Mouse (Mus musculus): Measurements from ENCODE around the gene Izumo1. TPM values are rescaled to one million over a fixed set of nuclear protein-coding genes. Genes with fewer than 3 reads are reported as not detected.

Izumo1 gene
- polyA plus RNA-seq, 1 experiment from 2014 or later, result 0.16 TPM

GRCm38 (mm10) chr7:45609511-45609910, 12.1 kb upstream of the Izumo1 start:
- Histone ChIP-seq H3K4me3 (ENCODE audit: low read length) (no peak overlapping the region), H3K27ac (ENCODE audit: low read length) (no peak overlapping the region), H3K9ac (ENCODE audit: low read length) (no peak overlapping the region), H3K9me3 (ENCODE audit: control insufficient read depth, low read length) (no peaks in the 10 kb centered on the region), H3K4me2 (ENCODE audit: low read depth, low read length) (no peak overlapping the region), H3K36me3 (ENCODE audit: control insufficient read depth, insufficient read depth, low read length) (no peaks in the 10 kb centered on the region), H3K4me1 (replicated peaks; ENCODE audit: control insufficient read depth, insufficient read depth, low read length) (no peaks in the 10 kb centered on the region; the same call in none of the 2 replicates), H3K27me3 (ENCODE audit: control insufficient read depth, insufficient read depth, low read depth, low read length) (no peaks in the 10 kb centered on the region)
- 63% methylated on average over 1 of the region's 1 CpGs for WGBS
- no peak for ATAC-seq (ENCODE audit: low read depth)

- Histone ChIP-seq H3K9me3 (ENCODE audit: control insufficient read depth, low read length) (no peaks in the 10 kb centered on the region), H3K4me1 (replicated peaks; ENCODE audit: control insufficient read depth, insufficient read depth, low read length) (no peaks in the 10 kb centered on the region; the same call in 1 of the 2 replicates), H3K9ac (ENCODE audit: low read length) (no peak overlapping the region), H3K27ac (ENCODE audit: low read length) (no peak overlapping the region), H3K36me3 (ENCODE audit: control insufficient read depth, insufficient read depth, low read length) (no peaks in the 10 kb centered on the region), H3K4me2 (ENCODE audit: low read depth, low read length) (no peak overlapping the region), H3K4me3 (ENCODE audit: low read length) (no peak overlapping the region), H3K27me3 (ENCODE audit: control insufficient read depth, insufficient read depth, low read depth, low read length) (peaks cover 16% of the 10 kb centered on the region; the same call in 1 of the 2 replicates)
- ATAC-seq (ENCODE audit: low read depth), result peak; percentile 31
- 17% methylated on average over 6 of the region's 6 CpGs for WGBS
These were observed 5.3 kb upstream of the Izumo1 start for GRCm38 (mm10) chr7:45616277-45616676.

- ATAC-seq (ENCODE audit: low read depth), result peak; percentile 71
- Histone ChIP-seq H3K9me3 (ENCODE audit: control insufficient read depth, low read length) (no peaks in the 10 kb centered on the region), H3K27ac (ENCODE audit: low read length) (no peak within 1 kb of the TSS; the same call in 1 of the 2 replicates), H3K9ac (ENCODE audit: low read length) (peak within 1 kb of the TSS; percentile 54; the same call in 1 of the 2 replicates), H3K4me3 (ENCODE audit: low read length) (peak within 1 kb of the TSS; percentile 30), H3K4me1 (replicated peaks; ENCODE audit: control insufficient read depth, insufficient read depth, low read length) (no peaks in the 10 kb centered on the region; the same call in 1 of the 2 replicates), H3K4me2 (ENCODE audit: low read depth, low read length) (peak within 1 kb of the TSS; percentile 51), H3K27me3 (ENCODE audit: control insufficient read depth, insufficient read depth, low read depth, low read length) (peaks cover 16% of the 10 kb centered on the region; the same call in 1 of the 2 replicates), H3K36me3 (ENCODE audit: control insufficient read depth, insufficient read depth, low read length) (no peaks in the 10 kb centered on the region)
- WGBS, result 5% methylated on average over 31 of the region's 31 CpGs
These were observed 4.4 kb upstream of the Izumo1 start, which contains the start of gene Fut1 for GRCm38 (mm10) chr7:45617042-45617695. Fut1 (plus strand) TSS chr7:45617289.

- no peak overlapping the region for H3K27ac ChIP-seq (ENCODE audit: low read length)
- H3K4me2 ChIP-seq (ENCODE audit: low read depth, low read length), result no peak overlapping the region
- H3K36me3 ChIP-seq (ENCODE audit: control insufficient read depth, insufficient read depth, low read length), result no peaks in the 10 kb centered on the region
- H3K27me3 ChIP-seq (ENCODE audit: control insufficient read depth, insufficient read depth, low read depth, low read length), result peaks cover 16% of the 10 kb centered on the region; the same call in 1 of the 2 replicates
- H3K9ac ChIP-seq (ENCODE audit: low read length), result no peak overlapping the region
- no peaks in the 10 kb centered on the region for H3K9me3 ChIP-seq (ENCODE audit: control insufficient read depth, low read length)
- no peak for ATAC-seq (ENCODE audit: low read depth)
- H3K4me1 ChIP-seq (replicated peaks; ENCODE audit: control insufficient read depth, insufficient read depth, low read length), result no peaks in the 10 kb centered on the region; the same call in 1 of the 2 replicates
- no peak overlapping the region for H3K4me3 ChIP-seq (ENCODE audit: low read length)
- 81% methylated on average over 5 of the region's 5 CpGs for WGBS
These were observed 3.3 kb upstream of the Izumo1 start for GRCm38 (mm10) chr7:45618316-45618715.

- H3K4me2 ChIP-seq (ENCODE audit: low read depth, low read length), result no peak overlapping the region
- WGBS, result 82% methylated on average over 5 of the region's 5 CpGs
- peaks cover 16% of the 10 kb centered on the region; the same call in 1 of the 2 replicates for H3K27me3 ChIP-seq (ENCODE audit: control insufficient read depth, insufficient read depth, low read depth, low read length)
These were observed 2.0 kb upstream of the Izumo1 start for GRCm38 (mm10) chr7:45619592-45619991.

GRCm38 (mm10) chr7:45623507-45623906, 1.9 kb downstream of the Izumo1 start:
- no peak for ATAC-seq (ENCODE audit: low read depth)
- Histone ChIP-seq H3K27ac (ENCODE audit: low read length) (no peak overlapping the region), H3K4me2 (ENCODE audit: low read depth, low read length) (no peak overlapping the region), H3K9me3 (ENCODE audit: control insufficient read depth, low read length) (no peaks in the 10 kb centered on the region), H3K36me3 (ENCODE audit: control insufficient read depth, insufficient read depth, low read length) (no peaks in the 10 kb centered on the region), H3K4me1 (replicated peaks; ENCODE audit: control insufficient read depth, insufficient read depth, low read length) (peaks cover 3% of the 10 kb centered on the region; the same call in 1 of the 2 replicates), H3K27me3 (ENCODE audit: control insufficient read depth, insufficient read depth, low read depth, low read length) (peaks cover 9% of the 10 kb centered on the region; the same call in 1 of the 2 replicates), H3K4me3 (ENCODE audit: low read length) (no peak overlapping the region), H3K9ac (ENCODE audit: low read length) (no peak overlapping the region)
- 94% methylated on average over 11 of the region's 11 CpGs for WGBS

More at GRCm38 (mm10) chr7:45619592-45619991, 2.0 kb upstream of the Izumo1 start:
- Histone ChIP-seq H3K4me3 (ENCODE audit: low read length) (no peak overlapping the region), H3K36me3 (ENCODE audit: control insufficient read depth, insufficient read depth, low read length) (no peaks in the 10 kb centered on the region), H3K9me3 (ENCODE audit: control insufficient read depth, low read length) (no peaks in the 10 kb centered on the region), H3K27ac (ENCODE audit: low read length) (no peak overlapping the region), H3K9ac (ENCODE audit: low read length) (no peak overlapping the region), H3K4me1 (replicated peaks; ENCODE audit: control insufficient read depth, insufficient read depth, low read length) (no peaks in the 10 kb centered on the region; the same call in 1 of the 2 replicates)
- no peak for ATAC-seq (ENCODE audit: low read depth)

GRCm38 (mm10) chr7:45624718-45625117, 3.1 kb downstream of the Izumo1 start:
- Histone ChIP-seq H3K36me3 (ENCODE audit: control insufficient read depth, insufficient read depth, low read length) (no peaks in the 10 kb centered on the region), H3K27me3 (ENCODE audit: control insufficient read depth, insufficient read depth, low read depth, low read length) (peaks cover 9% of the 10 kb centered on the region; the same call in 1 of the 2 replicates), H3K27ac (ENCODE audit: low read length) (no peak overlapping the region), H3K9ac (ENCODE audit: low read length) (no peak overlapping the region), H3K4me1 (replicated peaks; ENCODE audit: control insufficient read depth, insufficient read depth, low read length) (peaks cover 4% of the 10 kb centered on the region; the same call in 1 of the 2 replicates), H3K4me2 (ENCODE audit: low read depth, low read length) (no peak overlapping the region), H3K9me3 (ENCODE audit: control insufficient read depth, low read length) (no peaks in the 10 kb centered on the region), H3K4me3 (ENCODE audit: low read length) (no peak overlapping the region)
- ATAC-seq (ENCODE audit: low read depth), result no peak
- 50% methylated on average over 3 of the region's 3 CpGs for WGBS

GRCm38 (mm10) chr7:45625481-45625880, 3.9 kb downstream of the Izumo1 start:
- Histone ChIP-seq H3K27ac (ENCODE audit: low read length) (no peak overlapping the region), H3K27me3 (ENCODE audit: control insufficient read depth, insufficient read depth, low read depth, low read length) (peaks cover 9% of the 10 kb centered on the region; the same call in 1 of the 2 replicates), H3K9ac (ENCODE audit: low read length) (no peak overlapping the region), H3K4me1 (replicated peaks; ENCODE audit: control insufficient read depth, insufficient read depth, low read length) (peaks cover 4% of the 10 kb centered on the region; the same call in 1 of the 2 replicates), H3K4me2 (ENCODE audit: low read depth, low read length) (no peak overlapping the region), H3K4me3 (ENCODE audit: low read length) (no peak overlapping the region), H3K36me3 (ENCODE audit: control insufficient read depth, insufficient read depth, low read length) (no peaks in the 10 kb centered on the region), H3K9me3 (ENCODE audit: control insufficient read depth, low read length) (no peaks in the 10 kb centered on the region)
- ATAC-seq (ENCODE audit: low read depth), result no peak
- 85% methylated on average over 8 of the region's 8 CpGs for WGBS

GRCm38 (mm10) chr7:45626571-45627076, 5.0 kb downstream of the Izumo1 start:
- Histone ChIP-seq H3K4me2 (ENCODE audit: low read depth, low read length) (0 out of 2 replicates have a peak overlapping the region, but pooled peaks have one; percentile 4), H3K36me3 (ENCODE audit: control insufficient read depth, insufficient read depth, low read length) (no peaks in the 10 kb centered on the region), H3K4me3 (ENCODE audit: low read length) (0 out of 2 replicates have a peak overlapping the region, but pooled peaks have one; percentile 6), H3K27ac (ENCODE audit: low read length) (peak overlapping the region; percentile 74), H3K9ac (ENCODE audit: low read length) (peak overlapping the region; percentile 24; the same call in 1 of the 2 replicates), H3K27me3 (ENCODE audit: control insufficient read depth, insufficient read depth, low read depth, low read length) (peaks cover 9% of the 10 kb centered on the region; the same call in 1 of the 2 replicates), H3K4me1 (replicated peaks; ENCODE audit: control insufficient read depth, insufficient read depth, low read length) (peaks cover 4% of the 10 kb centered on the region; the same call in 1 of the 2 replicates), H3K9me3 (ENCODE audit: control insufficient read depth, low read length) (no peaks in the 10 kb centered on the region)
- ATAC-seq (ENCODE audit: low read depth), result no peak
- 75% methylated on average over 7 of the region's 7 CpGs for WGBS
